Mouse (Mus musculus): ENCODE measurements around the gene Foxj3.

DNA sequence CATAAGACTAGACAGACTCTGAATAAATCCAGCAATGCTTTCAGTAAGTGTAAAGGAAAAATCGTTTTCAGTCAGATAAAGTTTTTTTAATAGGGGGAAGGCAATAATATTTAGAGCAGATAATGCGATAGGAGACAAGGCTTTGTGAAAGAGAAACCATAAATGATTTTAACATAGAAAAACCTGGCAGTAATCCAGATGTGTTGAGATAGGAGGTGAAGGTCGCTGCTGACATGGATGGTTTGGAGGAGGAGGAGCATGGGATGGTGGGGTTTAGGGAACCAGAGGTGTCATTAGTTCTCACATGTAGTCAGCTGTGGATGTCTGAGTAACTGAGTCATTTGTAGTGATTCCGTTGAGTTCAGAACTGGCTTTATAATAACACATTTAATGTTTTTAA lies 77.9 kb downstream of the Foxj3 start:
- TF ChIP-seq TAL1 (IDR thresholded peaks at IDR 0.05; ENCODE audit: low read length) (no peak), GATA1 (IDR thresholded peaks at IDR 0.05; ENCODE audit: low read length) (no peak)

Measured in erythroblast, embryonic 14.5 days (primary cell).